Mouse (Mus musculus) G1E (cell line): ENCODE data around the gene Alas2. TPM values are rescaled to one million over a fixed set of nuclear protein-coding genes. Genes with fewer than 3 reads are reported as not detected.

Experiments
- ATAC-seq: 2 replicates; pipeline ENCODE4 v1.8.0; 2016; ENCODE audit warnings: mild to moderate bottlenecking; ENCODE audit not compliant: insufficient number of reproducible peaks, poor library complexity, low FRiP score, severe bottlenecking; ENCODE audit errors: extremely low read depth
- DNase-seq: peaks from one replicate; pipeline ENCODE4 v3.0.0; 2012; ENCODE audit warnings: low spot score
- H3K27me3 ChIP-seq: 2 replicates; pipeline ENCODE4 v1.6.1; 2012; ENCODE audit warnings: mild to moderate bottlenecking, low read length, inconsistent platforms; ENCODE audit not compliant: insufficient read depth
- H3K36me3 ChIP-seq: replicated peaks from 2 replicates; pipeline ENCODE3; 2012; ENCODE audit warnings: mild to moderate bottlenecking, inconsistent platforms
- H3K4me1 ChIP-seq: 2 replicates; pipeline ENCODE4 v1.6.1; 2012; ENCODE audit warnings: low read depth, low read length, inconsistent platforms, mixed read lengths; ENCODE audit not compliant: insufficient read depth
- H3K4me3 ChIP-seq: 2 replicates; pipeline ENCODE4 v1.5.1; 2012; ENCODE audit warnings: low read depth, mild to moderate bottlenecking, inconsistent platforms, low read length, moderate library complexity, mixed read lengths
- H3K9me3 ChIP-seq: replicated peaks from 2 replicates; pipeline ENCODE4 v1.6.1; 2012; ENCODE audit warnings: inconsistent platforms
- CTCF ChIP-seq: IDR thresholded peaks from 2 replicates; pipeline ENCODE4 v1.5.1; 2012; ENCODE audit warnings: low read depth, low read length, inconsistent platforms, mixed read lengths
- GATA1 ChIP-seq: IDR thresholded peaks from 2 replicates; pipeline ENCODE4 v1.6.1; 2012; ENCODE audit warnings: borderline replicate concordance, low read length, inconsistent platforms, mixed read lengths
- GATA2 ChIP-seq: IDR thresholded peaks from 2 replicates; pipeline ENCODE4 v1.6.1; 2012; ENCODE audit warnings: low read depth, low read length, inconsistent platforms, borderline replicate concordance
- POLR2AphosphoS5 ChIP-seq: IDR thresholded peaks from 2 replicates; pipeline ENCODE4 v1.6.1; 2012; ENCODE audit warnings: low read depth, low read length, inconsistent platforms; ENCODE audit not compliant: insufficient replicate concordance
- TAL1 ChIP-seq: conservative IDR thresholded peaks from 2 replicates; pipeline ENCODE4 v1.6.1; 2012; ENCODE audit warnings: low read depth, low read length, inconsistent platforms, mixed read lengths
- polyA plus RNA-seq: library from polyadenylated mRNA; stranded (reverse); fragments of >175 nt; gene quantifications from 2 replicates; pipeline ENCODE4 v1.2.3, GENCODE M21; 2012
- total RNA-seq, 2 experiments: library from RNA; stranded (forward) in 1 of 2; stranded (reverse) in 1 of 2; fragments of 200-1000 nt in 1 of 2; fragments of >200 nt in 1 of 2; fragmentation: Nextera tagmentation in 1 of 2; gene quantifications; 2 replicates each; pipeline ENCODE4 v1.2.3; 2014 to 2017

Alas2 gene
- total and polyA plus RNA-seq, 3 experiments: 0.57 to 131 (median 1.1) TPM

DNA sequence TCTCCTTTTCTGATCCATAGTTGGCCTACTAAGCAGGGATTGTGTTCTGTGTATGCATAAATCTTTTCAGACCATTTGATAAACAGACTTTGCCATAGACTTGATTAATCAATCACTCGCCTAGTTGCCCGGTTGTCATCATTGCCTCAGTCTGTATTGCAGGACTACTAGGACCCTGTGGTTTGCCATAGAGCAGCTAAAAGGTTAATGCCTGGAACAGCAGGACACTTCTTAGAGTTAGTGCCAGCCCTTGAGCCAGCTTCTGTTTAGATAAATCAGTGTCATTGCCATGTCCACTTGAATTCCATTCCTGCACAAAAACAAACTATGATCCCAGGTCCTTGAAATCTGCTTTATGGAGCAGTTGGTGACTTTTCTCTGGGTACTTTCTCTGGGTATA lies 51.7 kb downstream of the Alas2 start:
- TF ChIP-seq TAL1 (no peak), POLR2AphosphoS5 (no peak), GATA1 (no peak), CTCF (no peak), GATA2 (no peak)
- H3K27me3 ChIP-seq: no peaks in the 10 kb centered on the region
- DNase-seq: no peak
- H3K4me1 ChIP-seq: peaks cover 20% of the 10 kb centered on the region
- H3K4me3 ChIP-seq: no peak overlapping the region
- no peak for ATAC-seq
- peaks cover 2% of the 10 kb centered on the region for H3K36me3 ChIP-seq
- H3K9me3 ChIP-seq: no peaks in the 10 kb centered on the region

Other genes with a start within 250 kb of the Alas2 start
- gene Tmem29, start 88.2 kb upstream of the Alas2 start, total RNA-seq (2014; fragmentation: Nextera tagmentation): 7.8 and 10.7 TPM in 2 replicates
- 16.4 and 19.2 TPM in 2 replicates for gene Tmem29, start 88.2 kb upstream of the Alas2 start, total RNA-seq (2017)
- 0.48 and 0.69 TPM in 2 replicates for gene Tmem29, start 88.2 kb upstream of the Alas2 start, polyA plus RNA-seq
- 10.0 and 19.6 TPM in 2 replicates for gene Pfkfb1, start 40.9 kb downstream of the Alas2 start, total RNA-seq (2014; fragmentation: Nextera tagmentation)
- 4.9 and 5.0 TPM in 2 replicates for gene Pfkfb1, start 40.9 kb downstream of the Alas2 start, total RNA-seq (2017)
- 0.28 and 0.51 TPM in 2 replicates for gene Pfkfb1, start 40.9 kb downstream of the Alas2 start, polyA plus RNA-seq
- gene Apex2, start 42.5 kb downstream of the Alas2 start, total RNA-seq (2014; fragmentation: Nextera tagmentation): 21.0 and 22.8 TPM in 2 replicates
- gene Apex2, start 42.5 kb downstream of the Alas2 start, total RNA-seq (2017): 7.7 and 8.0 TPM in 2 replicates
- 1.2 and 1.3 TPM in 2 replicates for gene Apex2, start 42.5 kb downstream of the Alas2 start, polyA plus RNA-seq
- not detected in 2 replicates for gene Tro, start 110.2 kb downstream of the Alas2 start, total RNA-seq (2014; fragmentation: Nextera tagmentation)
- 0.05 TPM in 1 of 2 replicates, not detected in the other for gene Tro, start 110.2 kb downstream of the Alas2 start, total RNA-seq (2017)
- not detected in 2 replicates for gene Tro, start 110.2 kb downstream of the Alas2 start, polyA plus RNA-seq